Mouse (Mus musculus): Measurements from ENCODE around the gene Zfp493. TPM values are rescaled to one million over a fixed set of nuclear protein-coding genes. Genes with fewer than 3 reads are reported as not detected.
"Not testable (repeated sequence)": the region's sequence is repeated elsewhere in the genome, so short reads cannot be mapped to it uniquely, and the experiment has no call there.

Zfp493 gene
- 1.8 and 2.0 TPM in 2 replicates for polyA plus RNA-seq (2015; fragmentation: Nextera tagmentation; extraction: Ambion mirVana)

- no peaks in the 10 kb centered on the region for H3K9me3 ChIP-seq
- peak; percentile 91 for ATAC-seq (ENCODE audit: insufficient number of reproducible peaks, low FRiP score, low TSS enrichment, low read depth)
- H3K4me1 ChIP-seq = no peaks in the 10 kb centered on the region
- 8% methylated on average over 26 of the region's 26 CpGs for whole genome bisulfite sequencing
- peak within 1 kb of the TSS; percentile 52 for H3K9ac ChIP-seq
- peak within 1 kb of the TSS; percentile 61 for H3K4me3 ChIP-seq
- H3K36me3 ChIP-seq = no peaks in the 10 kb centered on the region
- H3K27ac ChIP-seq = peak within 1 kb of the TSS; percentile 79
- H3K27me3 ChIP-seq = no peaks in the 10 kb centered on the region
- H3K4me2 ChIP-seq = peak within 1 kb of the TSS; percentile 77
Measured at GRCm38 (mm10) chr13:67779265-67780221, at the start of gene Zfp493. TSS of gene Zfp493 (plus strand) at chr13:67779693.

GRCm38 (mm10) chr13:67734391-67734790 lies 45.1 kb upstream of the Zfp493 start:
- H3K4me3 ChIP-seq; H3K4me1 ChIP-seq; H3K27me3 ChIP-seq; ATAC-seq (ENCODE audit: insufficient number of reproducible peaks, low FRiP score, low TSS enrichment, low read depth); H3K4me2 ChIP-seq; H3K9ac ChIP-seq; H3K27ac ChIP-seq; H3K9me3 ChIP-seq; H3K36me3 ChIP-seq: not testable (repeated sequence)
- WGBS = 95% methylated on average over 9 of the region's 9 CpGs

GRCm38 (mm10) chr13:67742941-67743340 lies 36.6 kb upstream of the Zfp493 start:
- ATAC-seq (ENCODE audit: insufficient number of reproducible peaks, low FRiP score, low TSS enrichment, low read depth) = no peak
- H3K4me2 ChIP-seq = no peak overlapping the region
- WGBS = 81% methylated on average over 3 of the region's 3 CpGs
- H3K36me3 ChIP-seq = peaks cover under 1% of the 10 kb centered on the region
- H3K27ac ChIP-seq = no peak overlapping the region
- no peak overlapping the region for H3K4me3 ChIP-seq
- H3K9ac ChIP-seq = no peak overlapping the region
- no peaks in the 10 kb centered on the region for H3K27me3 ChIP-seq
- H3K9me3 ChIP-seq = no peaks in the 10 kb centered on the region
- H3K4me1 ChIP-seq = no peaks in the 10 kb centered on the region

- Histone ChIP-seq H3K9me3 (no peaks in the 10 kb centered on the region; the same call in 1 of the 2 replicates), H3K4me3 (no peak overlapping the region), H3K4me2 (no peak overlapping the region), H3K9ac (no peak overlapping the region), H3K27ac (no peak overlapping the region), H3K36me3 (peaks cover 10% of the 10 kb centered on the region), H3K27me3 (no peaks in the 10 kb centered on the region), H3K4me1 (no peaks in the 10 kb centered on the region)
- WGBS = 83% methylated on average over 9 of the region's 9 CpGs
- ATAC-seq (ENCODE audit: insufficient number of reproducible peaks, low FRiP score, low TSS enrichment, low read depth) = no peak
Measured at GRCm38 (mm10) chr13:67743896-67744295, 35.6 kb upstream of the Zfp493 start.

GRCm38 (mm10) chr13:67754333-67755306 lies 24.9 kb upstream of the Zfp493 start, which contains the start of gene Zfp85:
TSS of gene Zfp85 (minus strand) at chr13:67755228.
- Histone ChIP-seq H3K27ac (peak within 1 kb of the TSS; percentile 84), H3K4me2 (peak within 1 kb of the TSS; percentile 54), H3K27me3 (no peaks in the 10 kb centered on the region), H3K4me1 (peaks cover 4% of the 10 kb centered on the region; the same call in 1 of the 2 replicates), H3K36me3 (peaks cover 9% of the 10 kb centered on the region), H3K9me3 (no peaks in the 10 kb centered on the region), H3K9ac (peak within 1 kb of the TSS; percentile 35), H3K4me3 (peak within 1 kb of the TSS; percentile 59)
- 7% methylated on average over 24 of the region's 24 CpGs for WGBS
- ATAC-seq (ENCODE audit: insufficient number of reproducible peaks, low FRiP score, low TSS enrichment, low read depth) = peak; percentile 86

GRCm38 (mm10) chr13:67755761-67756160 lies 23.7 kb upstream of the Zfp493 start:
- H3K9me3 ChIP-seq = no peaks in the 10 kb centered on the region
- no peaks in the 10 kb centered on the region for H3K27me3 ChIP-seq
- no peak overlapping the region for H3K9ac ChIP-seq
- WGBS = 84% methylated on average over 6 of the region's 6 CpGs
- H3K36me3 ChIP-seq = peaks cover 7% of the 10 kb centered on the region
- peaks cover 4% of the 10 kb centered on the region; the same call in 1 of the 2 replicates for H3K4me1 ChIP-seq
- H3K4me2 ChIP-seq = peak overlapping the region; percentile 35; the same call in 1 of the 2 replicates
- H3K27ac ChIP-seq = no peak overlapping the region
- ATAC-seq (ENCODE audit: insufficient number of reproducible peaks, low FRiP score, low TSS enrichment, low read depth) = no peak
- H3K4me3 ChIP-seq = 0 out of 2 replicates have a peak overlapping the region, but pooled peaks have one; percentile 59

GRCm38 (mm10) chr13:67759966-67760365 lies 19.5 kb upstream of the Zfp493 start:
- Histone ChIP-seq H3K4me3 (no peak overlapping the region), H3K9me3 (no peaks in the 10 kb centered on the region), H3K27me3 (no peaks in the 10 kb centered on the region), H3K4me1 (no peaks in the 10 kb centered on the region), H3K27ac (no peak overlapping the region), H3K4me2 (no peak overlapping the region), H3K36me3 (no peaks in the 10 kb centered on the region), H3K9ac (no peak overlapping the region)
- 78% methylated on average over 1 of the region's 1 CpGs for WGBS
- ATAC-seq (ENCODE audit: insufficient number of reproducible peaks, low FRiP score, low TSS enrichment, low read depth) = no peak

GRCm38 (mm10) chr13:67763031-67763768 lies 16.3 kb upstream of the Zfp493 start:
- 78% methylated on average over 2 of the region's 2 CpGs for WGBS
- H3K27ac ChIP-seq = no peak overlapping the region

GRCm38 (mm10) chr13:67791921-67792455 lies 12.5 kb downstream of the Zfp493 start:
- Histone ChIP-seq H3K4me3 (no peak overlapping the region), H3K9me3 (no peaks in the 10 kb centered on the region), H3K27me3 (no peaks in the 10 kb centered on the region), H3K4me1 (no peaks in the 10 kb centered on the region), H3K4me2 (no peak overlapping the region), H3K9ac (no peak overlapping the region), H3K36me3 (peaks cover 4% of the 10 kb centered on the region), H3K27ac (no peak overlapping the region)
- WGBS = 92% methylated on average over 10 of the region's 10 CpGs
- no peak for ATAC-seq (ENCODE audit: insufficient number of reproducible peaks, low FRiP score, low TSS enrichment, low read depth)

More at GRCm38 (mm10) chr13:67763031-67763768, 16.3 kb upstream of the Zfp493 start:
- no peak overlapping the region for H3K9ac ChIP-seq
- no peak overlapping the region for H3K4me3 ChIP-seq
- H3K9me3 ChIP-seq = no peaks in the 10 kb centered on the region
- H3K4me2 ChIP-seq = no peak overlapping the region
- no peaks in the 10 kb centered on the region for H3K36me3 ChIP-seq
- H3K27me3 ChIP-seq = no peaks in the 10 kb centered on the region
- H3K4me1 ChIP-seq = no peaks in the 10 kb centered on the region
- ATAC-seq (ENCODE audit: insufficient number of reproducible peaks, low FRiP score, low TSS enrichment, low read depth) = no peak

GRCm38 (mm10) chr13:67798618-67799017 lies 19.1 kb downstream of the Zfp493 start:
- ATAC-seq (ENCODE audit: insufficient number of reproducible peaks, low FRiP score, low TSS enrichment, low read depth) = no peak
- H3K4me2 ChIP-seq = no peak overlapping the region
- no peak overlapping the region for H3K9ac ChIP-seq
- H3K36me3 ChIP-seq = no peaks in the 10 kb centered on the region
- H3K9me3 ChIP-seq = no peaks in the 10 kb centered on the region
- 83% methylated on average over 3 of the region's 3 CpGs for WGBS
- H3K4me3 ChIP-seq = no peak overlapping the region
- H3K27ac ChIP-seq = no peak overlapping the region
- no peaks in the 10 kb centered on the region for H3K27me3 ChIP-seq
- H3K4me1 ChIP-seq = no peaks in the 10 kb centered on the region

- not testable (repeated sequence) for ATAC-seq (ENCODE audit: insufficient number of reproducible peaks, low FRiP score, low TSS enrichment, low read depth); H3K36me3 ChIP-seq; H3K27ac ChIP-seq; H3K27me3 ChIP-seq; H3K4me3 ChIP-seq; H3K4me1 ChIP-seq; H3K9ac ChIP-seq; H3K9me3 ChIP-seq; H3K4me2 ChIP-seq
- WGBS = 77% methylated on average over 3 of the region's 3 CpGs
Measured at GRCm38 (mm10) chr13:67799151-67799550, 19.7 kb downstream of the Zfp493 start.

Data from limb, embryonic 15.5 days (tissue).